ENCODE assay signal across 15 mouse cellular contexts in the genomic region with DNA sequence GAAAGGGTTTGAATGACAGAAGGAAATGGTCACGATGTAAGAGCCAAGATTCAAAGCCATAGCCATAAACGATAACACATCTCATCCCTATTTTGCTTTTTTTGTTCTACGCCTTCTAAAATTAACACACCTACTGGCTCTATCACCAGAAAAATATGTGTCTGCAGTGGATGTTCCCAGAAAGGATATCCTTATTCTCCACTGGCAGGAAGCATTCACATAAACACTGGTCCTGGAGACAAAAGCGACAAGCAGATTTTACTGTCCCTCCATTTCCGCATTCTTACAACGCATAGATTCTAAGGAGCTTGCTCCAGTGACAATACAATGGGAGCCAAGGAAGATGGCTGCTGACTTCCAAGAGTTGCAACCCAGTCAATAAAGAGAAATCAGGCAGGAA. TPM values are rescaled to one million over a fixed set of nuclear protein-coding genes. Genes with fewer than 3 reads are reported as not detected.
"Had no signal": no experiment of that assay in that cellular context is flagged by ENCODE, and none has a peak within 500 bp of the region (broad histone marks: within the 10 kb centered on the region; RNA-seq: fewer than 3 reads in every experiment).

No protein-coding gene starts in this region.

- H3K27me3 ChIP-seq: intestine, embryonic 15.5 days; lung, embryonic 15.5 days; stomach, embryonic 15.5 days had no signal

- H3K9me3 ChIP-seq: intestine, embryonic 15.5 days; limb, embryonic 13.5 days; lung, embryonic 15.5 days; stomach, embryonic 15.5 days had no signal

- H3K4me3 ChIP-seq: intestine, embryonic 15.5 days; layer of hippocampus, adult 2 months; limb, embryonic 13.5 days; lung, embryonic 15.5 days; stomach, embryonic 15.5 days had no signal

- H3K36me3 ChIP-seq: intestine, embryonic 15.5 days; limb, embryonic 13.5 days; lung, embryonic 15.5 days; stomach, embryonic 15.5 days had no signal

- H3K4me2 ChIP-seq: intestine, embryonic 15.5 days; limb, embryonic 13.5 days; lung, embryonic 15.5 days; stomach, embryonic 15.5 days had no signal

- H3K9ac ChIP-seq: intestine, embryonic 15.5 days; limb, embryonic 13.5 days; liver, embryonic 14.5 days; lung, embryonic 15.5 days; stomach, embryonic 15.5 days had no signal

- H3K4me1 ChIP-seq: intestine, embryonic 15.5 days; stomach, embryonic 15.5 days had no signal

- H3K27ac ChIP-seq: intestine, embryonic 15.5 days; layer of hippocampus, adult 2 months; limb, embryonic 13.5 days; liver, embryonic 14.5 days; lung, embryonic 15.5 days; stomach, embryonic 15.5 days had no signal

- DNase-seq: kidney, adult 18-20 months; kidney, postnatal 10 days; kidney, postnatal 4 days; left cerebral cortex, postnatal 4 days; right cerebral cortex, postnatal 14 days; thymus, adult 2 months; thymus, postnatal 4 days had no signal

- ATAC-seq: intestine, embryonic 15.5 days had no signal

RNA-seq across cellular contexts. Expression of a gene that starts 57.3 kb away (rescaled TPM):
- total RNA-seq: liver, adult 2 months; megakaryocyte progenitor cell, adult 5-6 weeks had no signal
